Mouse (Mus musculus) neural tube, embryonic 10.5 days (tissue): Measurements from ENCODE around the gene Fat3.
A peak's percentile ranks its signal among the peaks of the same experiment; 100 is the strongest.

ENCODE experiments used
- DNase-seq: peaks from one replicate; pipeline ENCODE4 v3.0.0-alpha.2; 2017; ENCODE audit warnings: low spot score; ENCODE audit errors: extremely low spot score

Fat3 gene

DNA sequence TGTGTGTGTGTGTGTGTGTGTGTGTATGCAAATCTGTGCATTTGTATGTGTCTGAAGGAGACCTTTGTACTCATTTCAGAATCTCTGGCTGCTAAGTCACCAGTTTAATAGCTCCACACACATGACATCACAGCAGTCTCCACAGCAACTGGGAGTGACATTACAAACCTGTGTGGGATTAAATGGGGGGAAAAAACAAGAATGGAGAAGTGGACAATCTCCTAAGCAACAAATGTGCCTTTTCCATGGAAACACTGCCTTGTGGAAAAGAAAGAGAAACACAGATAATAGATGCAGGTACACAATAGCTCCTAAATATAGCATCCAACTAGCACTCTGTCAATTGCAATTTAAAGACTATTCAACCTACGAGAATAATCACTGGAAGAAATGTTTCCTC, 353.4 kb downstream of the Fat3 start:
- peak; percentile 24 for DNase-seq

DNA sequence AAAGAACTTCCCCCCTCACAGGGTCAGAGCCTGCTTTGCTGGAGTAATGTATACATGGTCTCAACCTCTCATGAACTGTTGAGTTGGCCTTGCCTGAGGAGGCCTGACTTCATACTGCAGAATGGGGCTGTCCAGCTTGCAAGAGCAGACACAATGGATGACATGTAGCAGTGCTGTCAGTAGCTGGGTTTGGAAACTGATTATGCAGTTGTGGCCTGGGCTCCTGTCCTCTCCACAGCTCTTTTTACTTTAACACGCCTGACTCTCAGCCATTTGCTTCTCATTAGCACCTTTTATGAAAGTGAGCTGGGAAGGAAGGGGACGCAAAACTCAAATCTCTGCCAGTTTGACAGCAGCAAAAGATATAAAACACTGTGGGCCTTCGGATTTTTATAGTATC, 356.4 kb downstream of the Fat3 start:
- no peak for DNase-seq

DNA sequence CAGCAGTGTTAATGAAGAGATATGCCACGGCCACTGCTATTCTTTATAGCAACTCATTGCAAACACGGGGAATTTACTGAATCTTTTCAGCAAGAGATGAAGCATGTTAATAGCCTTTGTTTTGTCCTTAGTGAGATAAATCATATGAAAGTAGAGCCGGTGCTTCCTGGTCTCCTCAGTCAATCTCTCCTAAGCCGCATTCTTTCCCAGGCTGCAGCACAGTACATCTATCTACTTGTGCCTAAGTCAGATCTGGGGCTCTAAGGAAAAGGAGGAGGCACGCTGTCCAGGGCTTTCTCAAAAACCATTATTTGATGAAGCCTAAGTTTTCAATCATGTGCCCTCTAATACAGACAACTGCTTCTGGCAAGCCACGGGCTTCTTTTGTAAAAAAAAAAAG, 361.8 kb downstream of the Fat3 start:
- no peak for DNase-seq

DNA sequence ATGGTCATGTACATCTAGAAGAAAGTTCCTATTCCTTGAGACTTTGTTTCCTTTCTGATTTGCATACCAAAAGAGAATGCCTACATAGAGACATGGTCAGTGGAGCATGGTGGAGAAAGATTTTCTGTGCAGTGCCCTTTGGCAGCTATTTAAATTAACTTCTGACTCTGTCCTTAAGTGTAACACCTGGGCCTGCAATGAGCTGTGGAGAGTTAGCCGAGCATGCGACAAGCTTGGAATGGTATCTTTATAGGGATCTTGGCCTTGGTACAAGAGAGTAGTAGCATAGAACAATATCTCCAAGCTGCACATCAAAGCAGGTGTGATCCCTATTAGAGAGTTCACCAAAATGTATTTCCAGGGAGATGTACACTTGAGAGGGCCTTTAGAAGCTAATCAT, 368.0 kb downstream of the Fat3 start:
- no peak for DNase-seq

DNA sequence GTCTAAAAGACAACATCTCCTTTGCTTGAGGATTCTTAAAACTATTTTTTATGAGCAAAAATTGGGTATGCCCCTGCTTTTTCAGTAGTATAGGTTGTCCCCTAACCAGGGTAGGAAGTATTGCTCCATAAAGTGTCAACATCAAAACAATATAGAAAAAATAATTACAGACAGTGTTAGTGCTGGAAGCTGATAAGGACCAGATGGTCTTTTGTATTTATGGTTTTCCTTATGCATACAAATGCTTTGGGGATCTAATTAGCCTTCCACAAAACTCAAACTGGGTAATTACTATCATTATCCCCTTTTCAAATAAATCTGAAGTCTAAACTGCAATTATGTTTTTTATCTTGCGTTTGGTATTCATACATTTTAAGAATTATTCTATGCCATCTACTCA, 368.5 kb downstream of the Fat3 start:
- no peak for DNase-seq

DNA sequence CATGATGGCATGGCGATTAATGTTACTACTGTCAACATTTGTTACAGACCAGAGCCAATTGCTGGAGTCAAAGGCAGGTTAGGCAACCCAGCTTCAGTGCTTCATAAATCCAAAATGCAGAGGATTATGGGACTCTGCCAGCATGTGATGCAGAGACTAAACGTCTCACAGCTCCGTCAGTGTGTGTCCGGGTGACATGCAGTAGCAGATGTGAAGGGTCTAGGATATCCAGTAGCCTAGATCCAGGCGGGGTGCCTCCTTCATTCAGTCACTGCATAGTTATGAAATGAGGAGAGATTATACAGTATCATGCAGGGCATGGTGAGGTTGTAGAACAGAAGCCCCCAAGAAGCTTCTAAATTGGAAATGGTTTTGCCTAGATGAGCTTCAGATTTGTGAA, 379.3 kb downstream of the Fat3 start:
- DNase-seq = no peak

DNA sequence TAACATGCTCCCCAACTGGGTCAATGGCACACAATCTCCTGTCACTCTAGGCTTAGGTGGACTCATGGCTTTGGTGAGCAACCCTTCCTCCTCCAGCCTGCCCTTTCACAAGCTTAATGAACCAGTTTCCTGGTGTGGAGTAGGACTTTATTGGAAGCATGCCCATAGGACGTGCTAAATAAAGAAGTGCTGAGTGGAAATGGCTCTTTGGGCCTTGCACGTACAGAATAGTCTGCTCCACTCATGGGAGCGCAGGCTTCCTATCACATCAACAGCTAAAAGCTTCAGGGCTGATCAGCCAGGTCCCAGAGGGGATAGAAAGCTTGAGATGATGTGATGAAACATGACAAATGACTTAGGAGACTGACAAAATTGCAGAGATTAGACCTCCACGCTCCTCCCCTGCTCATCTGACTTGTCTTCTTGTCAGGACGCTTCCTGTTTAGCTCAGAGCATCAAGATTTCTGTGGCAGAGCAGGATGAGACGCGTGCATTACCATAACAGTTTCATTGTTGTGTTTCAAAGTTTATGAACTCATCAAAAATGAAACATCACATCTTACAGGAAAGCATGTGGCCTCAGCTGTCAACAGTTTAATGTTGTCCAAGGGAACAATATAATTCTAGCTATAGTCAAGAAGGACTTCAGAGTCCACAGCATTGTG, 386.1 kb downstream of the Fat3 start:
- DNase-seq = no peak

DNA sequence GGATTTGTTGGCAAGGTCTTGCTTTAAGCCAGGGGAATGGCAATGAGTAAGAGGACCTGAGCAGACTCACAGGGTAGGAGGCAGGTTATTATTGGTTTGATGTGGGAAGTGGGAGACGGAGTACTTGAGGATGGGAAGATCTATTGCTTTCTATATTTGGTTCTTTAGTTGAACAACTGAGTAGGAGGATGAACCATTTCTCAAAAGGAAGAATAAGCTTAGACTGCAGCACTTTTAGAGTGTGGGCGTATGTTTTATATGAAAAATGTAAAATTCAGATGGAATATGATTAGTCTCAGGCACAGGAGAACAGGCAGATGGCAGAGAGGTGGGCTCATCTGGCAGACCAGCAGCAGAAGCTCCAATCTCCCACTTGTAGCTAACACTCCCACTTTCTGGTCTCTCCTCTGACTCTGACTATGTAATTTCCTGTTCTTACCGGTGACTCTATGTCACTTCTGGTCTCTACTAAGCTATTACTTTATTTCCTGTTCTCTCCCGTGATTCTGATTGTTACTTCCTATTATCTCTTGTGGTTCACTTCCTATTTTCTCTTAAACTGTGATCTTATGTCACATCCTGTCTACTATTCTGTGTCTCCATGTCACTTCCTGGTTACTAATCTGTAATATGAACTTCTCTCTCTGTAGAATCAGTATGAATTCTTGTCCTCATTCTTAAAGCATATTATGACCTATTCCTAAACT, 387.0 kb downstream of the Fat3 start:
- no peak for DNase-seq

DNA sequence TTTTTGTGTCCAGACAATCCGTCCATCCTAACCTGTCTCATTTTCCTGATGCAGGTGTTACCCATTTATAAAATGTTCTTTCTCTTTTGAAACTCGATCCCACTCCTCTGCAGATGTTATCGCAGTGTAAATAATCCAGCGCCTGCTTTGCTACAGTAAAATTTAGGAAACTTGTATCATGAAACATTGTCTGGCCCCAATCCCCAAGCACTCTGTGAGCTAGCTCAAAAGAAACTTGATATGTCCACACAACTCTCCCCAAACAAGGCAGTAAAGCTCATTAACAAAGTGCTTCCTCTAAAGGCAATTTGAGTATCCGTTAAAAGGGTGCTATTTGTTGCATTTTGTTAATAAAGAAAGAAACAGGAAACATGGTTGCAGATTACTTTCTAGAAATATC, 393.2 kb downstream of the Fat3 start:
- DNase-seq = no peak

DNA sequence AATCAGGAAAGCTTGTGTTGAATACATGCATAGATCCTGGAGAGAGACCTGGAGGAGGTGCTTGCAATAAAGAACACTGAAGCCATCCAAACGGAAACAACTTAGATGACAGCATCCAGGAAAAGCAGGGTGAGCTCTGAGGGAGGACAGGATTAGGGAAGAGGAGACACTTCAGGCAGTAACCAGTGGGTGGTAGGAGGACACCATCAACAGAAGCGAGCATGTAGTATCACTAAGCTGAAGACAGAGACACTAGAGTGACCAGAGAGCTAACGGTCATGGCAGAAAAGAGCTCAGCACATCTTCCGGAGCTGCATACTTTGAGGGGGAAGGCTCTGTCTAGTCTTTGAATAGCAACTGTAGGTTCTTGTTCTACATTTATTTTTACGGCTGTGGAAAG, 393.7 kb downstream of the Fat3 start:
- no peak for DNase-seq

DNA sequence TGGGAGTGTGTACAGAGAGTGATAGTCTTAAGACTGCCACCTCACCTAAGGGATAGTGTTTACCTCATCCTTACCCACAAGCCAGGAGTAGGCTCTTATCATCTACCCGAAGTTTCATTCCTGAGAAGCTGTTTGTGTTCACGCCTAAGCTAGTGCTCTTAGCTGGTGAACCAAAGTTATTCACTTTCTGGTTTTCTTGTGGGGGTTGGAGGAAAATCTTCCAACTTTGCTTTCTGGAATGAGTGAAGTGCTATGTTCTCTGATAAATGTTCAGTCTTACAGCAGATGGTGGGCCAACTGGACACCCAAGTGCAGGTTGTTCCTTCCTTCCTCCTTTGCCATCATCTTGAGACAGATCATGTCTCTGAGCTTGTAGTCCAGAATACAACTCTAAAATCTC, 402.5 kb downstream of the Fat3 start:
- DNase-seq = no peak

DNA sequence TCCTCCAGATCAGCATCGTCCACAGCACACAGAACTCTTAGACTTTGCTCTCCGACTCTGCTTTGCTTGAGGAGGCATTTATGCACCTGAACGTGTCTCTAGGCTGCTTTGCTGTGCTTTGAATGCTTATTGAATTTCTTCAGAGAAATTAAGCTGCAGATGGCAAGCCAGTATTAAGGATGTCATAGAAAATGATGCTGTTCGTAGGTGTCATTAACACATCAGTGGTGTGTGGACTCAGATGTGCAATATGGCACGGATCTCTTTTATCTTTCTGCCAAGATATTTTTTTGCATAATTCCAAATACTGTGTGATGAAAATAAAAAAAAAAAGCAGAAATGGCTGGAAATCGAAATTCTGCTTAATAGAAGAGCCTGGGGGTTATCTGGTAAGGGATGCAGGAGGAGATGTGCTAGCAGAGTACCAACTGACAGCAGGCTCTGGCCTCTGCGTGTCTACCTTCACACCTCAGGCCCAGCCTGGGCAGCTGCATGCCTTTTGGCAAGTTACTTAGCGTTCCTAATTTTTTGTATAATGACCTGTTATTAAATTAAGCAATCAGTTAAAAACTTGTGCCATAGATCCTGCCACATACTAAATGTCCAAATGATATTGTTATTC, 407.9 kb downstream of the Fat3 start:
- no peak for DNase-seq

DNA sequence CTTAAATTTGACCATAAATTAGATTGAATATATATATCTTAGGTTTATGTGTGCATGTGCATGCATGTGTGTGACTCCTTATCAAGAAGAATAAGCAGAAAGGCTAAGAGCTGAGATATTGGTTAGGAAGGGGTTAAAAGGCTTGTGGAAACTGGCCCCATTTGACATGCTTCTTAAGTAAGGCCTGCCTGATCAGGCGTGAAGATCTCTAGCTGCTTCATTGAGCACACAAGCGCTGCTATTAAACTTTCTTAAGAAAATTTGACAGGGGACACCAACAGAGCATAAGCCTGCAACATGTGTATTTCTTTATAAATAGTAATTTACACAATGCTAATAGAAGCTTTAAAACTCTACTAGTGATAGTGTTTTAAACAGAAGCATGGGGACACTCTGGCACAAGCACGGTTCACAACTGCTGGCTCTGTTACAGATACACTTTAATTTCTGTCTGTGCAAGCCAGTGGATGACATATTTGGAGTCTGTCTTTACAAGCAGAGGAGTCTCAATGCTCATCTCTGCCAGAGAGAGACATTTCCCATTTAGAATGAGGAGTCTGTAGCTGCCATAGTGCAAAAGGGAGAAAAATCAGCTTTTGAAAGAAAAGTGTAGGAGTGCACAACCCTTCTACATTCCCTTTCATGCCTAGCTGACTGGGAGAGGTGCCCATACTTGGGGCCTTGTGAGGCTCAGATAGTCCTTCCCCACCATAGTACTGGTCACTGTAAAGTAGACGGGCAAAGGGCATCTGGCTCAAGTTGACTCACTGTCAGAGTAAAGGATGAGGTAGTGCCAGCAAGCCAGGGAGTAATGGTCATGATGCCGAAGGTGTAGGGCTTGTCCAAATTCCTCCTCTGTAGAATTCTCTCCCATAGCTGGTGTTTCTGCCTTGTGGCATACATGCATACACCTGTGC, 408.8 kb downstream of the Fat3 start:
- DNase-seq = no peak

DNA sequence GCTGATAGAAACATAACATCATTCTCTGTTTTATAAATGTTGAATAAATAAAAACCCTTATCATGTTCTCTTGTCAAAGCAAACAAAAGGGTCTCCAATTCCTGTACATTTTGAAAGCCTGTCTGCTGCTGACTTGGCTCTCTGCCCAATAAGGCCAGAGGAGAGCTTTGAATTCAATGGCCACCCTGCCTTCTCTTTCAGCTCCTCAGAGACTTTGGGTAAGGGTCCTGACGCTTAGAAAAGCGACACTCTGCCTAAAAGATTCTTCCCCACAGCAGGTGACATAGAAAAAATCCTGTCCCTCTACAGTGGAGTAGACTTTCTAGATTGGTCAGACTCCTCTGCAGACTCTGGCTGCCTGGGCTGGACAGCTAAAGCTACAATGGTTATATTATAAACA, 421.8 kb downstream of the Fat3 start:
- DNase-seq = no peak

DNA sequence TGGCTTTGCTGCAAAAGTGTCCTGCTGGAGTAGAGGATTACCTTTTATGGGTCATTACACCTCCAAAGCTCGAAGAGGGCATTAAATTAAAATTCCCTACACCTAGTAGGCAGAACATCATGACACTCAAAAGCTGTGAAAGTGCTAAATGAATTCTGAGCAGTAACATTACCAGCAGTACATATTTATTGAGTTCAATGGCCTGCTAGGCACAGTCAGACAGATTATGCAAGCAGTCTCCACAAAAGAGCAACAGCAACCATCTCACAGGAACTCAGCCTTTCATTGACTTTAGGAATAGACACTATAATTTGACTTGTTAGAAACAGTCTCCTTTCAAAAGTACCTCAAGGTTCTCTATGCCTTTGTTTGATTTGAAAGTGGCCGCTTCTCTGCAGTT, 426.4 kb downstream of the Fat3 start:
- no peak for DNase-seq

DNA sequence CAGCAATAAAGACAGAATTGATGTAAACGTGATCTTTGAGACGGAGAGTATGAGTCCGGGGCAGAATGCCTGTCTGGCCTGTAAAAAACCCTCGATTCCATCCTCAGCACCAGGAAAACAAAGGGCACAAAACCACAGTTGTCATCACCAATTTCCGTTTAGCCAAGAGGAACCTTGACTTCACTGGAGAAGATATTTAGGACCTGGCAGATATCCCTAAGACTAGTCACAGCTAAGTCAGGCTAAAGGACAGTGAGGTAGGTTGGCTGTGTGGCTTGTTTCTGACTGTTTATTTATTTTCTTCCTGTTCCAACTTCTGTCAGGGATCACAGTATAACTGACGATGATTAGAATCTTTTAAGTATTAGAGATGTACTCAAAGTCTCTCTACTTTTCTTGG, 427.0 kb downstream of the Fat3 start:
- no peak for DNase-seq

DNA sequence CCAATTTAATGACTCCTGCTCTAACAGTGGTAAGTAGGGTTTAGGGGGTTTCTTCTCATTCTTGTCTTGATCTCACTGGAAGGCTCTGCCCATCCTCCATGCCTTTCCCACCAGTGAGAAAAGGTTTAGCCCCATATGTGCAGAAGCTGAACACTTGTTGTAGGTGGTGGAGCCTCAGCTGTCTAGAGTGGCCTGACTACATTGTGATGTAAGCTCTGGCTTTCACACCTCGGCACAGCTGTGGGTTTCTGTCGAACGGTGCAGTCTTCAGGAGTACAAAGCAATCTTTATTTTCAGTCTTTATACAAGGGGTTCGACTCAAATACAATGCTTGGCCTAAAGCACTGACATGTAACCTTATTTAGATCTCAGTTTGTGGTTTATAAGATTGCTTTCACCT, 437.6 kb downstream of the Fat3 start:
- DNase-seq = no peak

DNA sequence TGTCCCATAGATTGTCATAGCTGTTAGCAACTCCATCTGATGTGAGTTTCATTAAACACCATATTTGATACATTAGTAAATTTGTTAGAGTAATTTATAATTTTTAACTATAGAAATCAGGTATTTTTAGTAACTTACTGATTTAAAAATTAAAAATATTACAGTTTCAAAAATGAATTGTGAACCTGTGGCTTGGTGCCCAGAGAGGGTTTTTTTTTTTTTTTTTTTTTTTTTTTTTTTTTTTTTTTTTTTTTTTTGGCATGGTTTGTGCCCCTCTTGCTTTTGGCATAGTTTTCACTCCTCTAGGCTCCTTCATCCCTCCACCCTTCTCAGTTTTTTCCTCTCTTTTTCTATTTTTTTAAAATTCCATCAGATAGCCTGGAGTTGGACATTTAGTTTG, 438.6 kb downstream of the Fat3 start:
- DNase-seq = no peak

DNA sequence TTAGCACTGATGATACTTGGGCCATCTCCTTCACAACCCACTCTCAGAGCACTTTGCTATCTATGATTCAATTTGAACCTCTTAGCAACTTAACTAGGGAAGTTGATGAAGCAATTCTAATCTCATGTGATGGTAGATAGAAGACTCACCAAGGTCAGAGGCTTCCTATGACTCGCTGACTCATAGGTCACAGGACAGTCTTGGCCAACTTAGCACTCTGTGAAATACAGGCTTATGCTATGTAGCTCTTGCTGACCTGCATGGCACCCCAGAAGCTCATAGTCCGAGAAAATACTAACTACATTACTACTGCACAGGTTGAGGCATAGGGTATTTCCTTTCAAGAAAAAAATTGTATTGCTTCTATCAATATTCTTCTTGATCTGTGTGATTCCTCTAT, 454.4 kb downstream of the Fat3 start:
- no peak for DNase-seq

DNA sequence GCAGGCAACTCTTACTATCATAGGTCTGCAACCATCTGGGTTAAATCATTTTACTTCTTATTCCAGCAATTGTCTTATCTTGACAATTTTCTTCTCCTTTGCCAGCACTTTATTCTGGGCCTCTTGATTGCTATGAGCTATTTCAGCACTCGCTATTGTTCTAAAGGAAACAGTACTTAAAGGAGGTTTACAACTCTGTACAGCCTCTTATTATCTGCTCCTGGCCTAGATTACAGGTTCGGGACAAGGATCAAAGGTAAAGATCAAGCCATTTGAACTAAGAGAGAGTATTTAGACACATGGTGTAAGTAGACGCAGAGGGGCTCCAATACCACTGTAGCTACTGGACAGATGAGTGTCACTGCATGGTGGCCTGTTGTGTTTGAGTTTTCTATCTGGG, 463.7 kb downstream of the Fat3 start:
- no peak for DNase-seq

DNA sequence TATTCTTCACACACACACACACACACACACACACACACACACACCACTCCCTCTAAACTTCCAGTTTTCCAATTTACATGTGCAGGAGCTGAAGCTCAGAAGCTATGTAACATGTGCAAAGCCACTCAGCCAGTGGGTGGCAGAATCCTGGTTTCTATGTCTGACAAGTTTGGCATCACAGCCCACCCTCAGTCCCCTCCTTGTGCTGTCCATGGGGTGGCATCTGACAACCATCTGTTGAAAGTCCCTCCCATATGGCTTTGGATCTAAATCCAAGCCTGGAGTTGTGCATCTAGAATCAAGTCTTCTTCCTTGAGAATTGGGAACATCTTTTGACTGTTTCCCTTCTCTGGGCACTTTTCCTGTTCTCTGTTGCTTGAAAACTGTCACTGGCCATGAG, 464.7 kb downstream of the Fat3 start:
- no peak for DNase-seq

DNA sequence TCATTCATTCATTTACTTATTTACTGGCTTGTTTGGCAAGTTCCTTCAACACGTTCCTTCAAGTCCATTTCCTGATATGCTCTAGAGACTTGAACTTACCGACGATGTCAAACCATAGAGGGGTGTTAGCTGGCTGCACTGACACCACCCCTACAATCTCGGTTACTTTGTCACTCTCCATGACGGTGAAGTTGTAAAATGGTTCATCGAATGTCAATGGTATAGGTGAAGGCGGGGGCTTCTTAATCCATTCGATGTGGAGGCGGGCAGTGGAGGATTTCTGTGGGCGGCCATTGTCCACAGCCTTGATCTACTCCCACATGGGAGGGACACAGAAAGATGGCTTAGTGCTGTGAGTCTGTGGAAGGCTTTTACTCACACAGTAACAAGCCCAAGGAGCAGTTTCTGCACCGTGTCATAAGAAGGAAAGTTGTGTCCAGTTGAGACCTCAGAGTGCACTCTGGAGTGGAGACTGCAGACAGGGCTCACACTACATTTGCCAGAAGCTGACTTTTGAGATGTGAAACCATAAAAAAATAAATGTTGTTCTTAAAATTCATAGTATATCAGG, 471.3 kb downstream of the Fat3 start:
- DNase-seq = no peak
